19 mouse cellular contexts compared by ENCODE assay signal in the genomic region with DNA sequence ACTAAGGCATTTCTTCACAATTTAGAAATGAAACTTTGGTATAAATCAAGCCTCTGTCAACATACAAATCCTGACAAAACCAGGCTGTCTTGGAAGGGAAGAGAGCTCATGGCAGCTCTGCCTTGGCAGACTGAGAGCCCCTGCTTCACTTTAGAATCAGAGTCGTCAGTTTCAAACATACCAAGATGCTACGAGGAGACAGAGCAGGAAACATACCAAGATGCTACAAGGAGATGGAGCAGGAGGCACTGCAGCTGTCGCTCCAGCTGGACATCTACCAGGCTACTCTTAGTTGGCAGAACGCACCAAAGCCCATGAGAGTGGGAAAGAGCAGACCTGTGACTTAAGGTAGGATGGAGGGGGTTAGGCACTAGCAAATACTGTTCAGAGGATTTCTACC. TPM values are rescaled to one million over a fixed set of nuclear protein-coding genes. Genes with fewer than 3 reads are reported as not detected.
DNase-seq lines count a peak whose midpoint lies in the region; ATAC-seq and TF ChIP-seq lines count a peak whose summit lies in the region.
"Had no signal": no experiment of that assay in that cellular context is flagged by ENCODE, and none has a peak within 500 bp of the region (broad histone marks: within the 10 kb centered on the region; RNA-seq: fewer than 3 reads in every experiment).

No protein-coding gene starts in this region.

- peak; percentile 92 for ATAC-seq in forebrain, postnatal 0 days
- no peak for ATAC-seq in forebrain, embryonic 13.5 days

- no peaks in the 10 kb centered on the region for H3K9me3 ChIP-seq in forebrain, postnatal 0 days (ENCODE audit: low read length)
- H3K9me3 ChIP-seq in forebrain, embryonic 13.5 days (replicated peaks) = no peaks in the 10 kb centered on the region
- H3K9me3 ChIP-seq: embryonic facial prominence, embryonic 12.5 days; embryonic facial prominence, embryonic 15.5 days; hindbrain, embryonic 12.5 days; hindbrain, embryonic 15.5 days had no signal

- H3K4me3 ChIP-seq in forebrain, postnatal 0 days (ENCODE audit: low read depth, low read length) = no peak overlapping the region
- H3K4me3 ChIP-seq in forebrain, embryonic 13.5 days = no peak overlapping the region
- H3K4me3 ChIP-seq: embryonic facial prominence, embryonic 12.5 days; embryonic facial prominence, embryonic 15.5 days; erythroblast, embryonic 14.5 days; hindbrain, embryonic 12.5 days; hindbrain, embryonic 15.5 days had no signal

- TF ChIP-seq CTCF in forebrain, postnatal 0 days (IDR thresholded peaks at IDR 0.05; ENCODE audit: low read depth) = no peak

- H3K27me3 ChIP-seq in forebrain, postnatal 0 days (ENCODE audit: insufficient read depth, low read length) = no peaks in the 10 kb centered on the region
- no peaks in the 10 kb centered on the region for H3K27me3 ChIP-seq in forebrain, embryonic 13.5 days
- H3K27me3 ChIP-seq: embryonic facial prominence, embryonic 12.5 days; embryonic facial prominence, embryonic 15.5 days; hindbrain, embryonic 12.5 days; hindbrain, embryonic 15.5 days had no signal

- H3K27ac ChIP-seq in forebrain, postnatal 0 days (ENCODE audit: low read depth, low read length) = no peak overlapping the region
- H3K27ac ChIP-seq in forebrain, embryonic 13.5 days = no peak overlapping the region
- H3K27ac ChIP-seq: embryonic facial prominence, embryonic 12.5 days; embryonic facial prominence, embryonic 15.5 days; hindbrain, embryonic 12.5 days; hindbrain, embryonic 15.5 days had no signal

- H3K4me1 ChIP-seq in forebrain, postnatal 0 days (ENCODE audit: insufficient read depth) = no peaks in the 10 kb centered on the region
- H3K4me1 ChIP-seq in forebrain, embryonic 13.5 days = no peaks in the 10 kb centered on the region
- H3K4me1 ChIP-seq: embryonic facial prominence, embryonic 12.5 days; embryonic facial prominence, embryonic 15.5 days; hindbrain, embryonic 12.5 days; hindbrain, embryonic 15.5 days had no signal

- DNase-seq in cerebellum, postnatal 10 days = peak; percentile 11 to 30
- no peak for DNase-seq in cerebellum, adult 9-10 months
- DNase-seq in forebrain, postnatal 0 days = peak; percentile 71
- peak; percentile 51 for DNase-seq in right cerebral cortex, postnatal 4 days
- DNase-seq in right cerebral cortex, postnatal 14 days = no peak
- no peak for DNase-seq in kidney, postnatal 36 days
- DNase-seq: adrenal gland, adult 8-10 months; adrenal gland, postnatal 25 days; cerebellum, adult 11-12 months; cerebellum, adult 8-10 months; cerebellum, postnatal 25 days; gastrocnemius, postnatal 25 days had no signal

- H3K36me3 ChIP-seq in forebrain, postnatal 0 days (ENCODE audit: insufficient read depth) = no peaks in the 10 kb centered on the region
- H3K36me3 ChIP-seq in forebrain, embryonic 13.5 days (ENCODE audit: poor library complexity, severe bottlenecking) = no peaks in the 10 kb centered on the region
- H3K36me3 ChIP-seq: embryonic facial prominence, embryonic 12.5 days; embryonic facial prominence, embryonic 15.5 days; hindbrain, embryonic 12.5 days; hindbrain, embryonic 15.5 days had no signal

- no peak overlapping the region for H3K9ac ChIP-seq in forebrain, postnatal 0 days
- H3K9ac ChIP-seq in forebrain, embryonic 13.5 days = no peak overlapping the region
- H3K9ac ChIP-seq: embryonic facial prominence, embryonic 12.5 days; embryonic facial prominence, embryonic 15.5 days; hindbrain, embryonic 12.5 days; hindbrain, embryonic 15.5 days had no signal

- WGBS in forebrain, postnatal 0 days = 66% methylated on average over 4 of the region's 4 CpGs
- 83% methylated on average over 4 of the region's 4 CpGs for WGBS in forebrain, embryonic 13.5 days

- no peak overlapping the region for H3K4me2 ChIP-seq in forebrain, postnatal 0 days (ENCODE audit: low read depth)
- H3K4me2 ChIP-seq in forebrain, embryonic 13.5 days = no peak overlapping the region
- H3K4me2 ChIP-seq: embryonic facial prominence, embryonic 12.5 days; embryonic facial prominence, embryonic 15.5 days; heart, embryonic 11.5 days; hindbrain, embryonic 12.5 days; hindbrain, embryonic 15.5 days had no signal

RNA-seq across cellular contexts. Expression of gene Pum2, which starts 11.2 kb away (rescaled TPM):
- 103 and 133 TPM in 2 replicates for total RNA-seq in forebrain, postnatal 0 days (2014; rRNA removed)
- polyA plus RNA-seq in forebrain, postnatal 0 days (2015; fragmentation: Nextera tagmentation; extraction: Ambion mirVana) = 29.8 and 37.2 TPM in 2 replicates
- polyA plus RNA-seq in forebrain, embryonic 13.5 days (2015; fragmentation: Nextera tagmentation; extraction: Ambion mirVana) = 70.5 and 77.7 TPM in 2 replicates

Comparison
In these comparisons a context has a peak if more than half of its experiments do, and no peak if none do; other contexts are left out.
1. DNase-seq: peak in cerebellum, postnatal 10 days (2 of 2), forebrain, postnatal 0 days (single experiment) and right cerebral cortex, postnatal 4 days (single experiment); none in cerebellum, adult 9-10 months (single experiment), right cerebral cortex, postnatal 14 days (single experiment) and kidney, postnatal 36 days (0 of 2).